Mouse (Mus musculus): ENCODE data around the gene Ifitm10. TPM values are rescaled to one million over a fixed set of nuclear protein-coding genes. Genes with fewer than 3 reads are reported as not detected.

Gene Ifitm10
- polyA plus RNA-seq, 1 experiment from 2014 or later, result 2.2 TPM

- Histone ChIP-seq H3K27ac (ENCODE audit: low read depth) (peak overlapping the region; percentile 84), H3K4me1 (ENCODE audit: insufficient read depth) (peaks cover 56% of the 10 kb centered on the region), H3K4me2 (ENCODE audit: low read depth, low read length) (no peak overlapping the region), H3K9ac (replicated peaks) (no peak overlapping the region), H3K4me3 (ENCODE audit: low read depth, low read length) (no peak overlapping the region), H3K27me3 (ENCODE audit: insufficient read depth, low read length) (no peaks in the 10 kb centered on the region), H3K36me3 (replicated peaks; ENCODE audit: insufficient read depth, low read length) (no peaks in the 10 kb centered on the region), H3K9me3 (ENCODE audit: low read length) (no peaks in the 10 kb centered on the region)
- WGBS (ENCODE audit: insufficient replicate concordance), result 40% methylated on average over 6 of the region's 6 CpGs
- ATAC-seq, result no peak
- TF ChIP-seq CTCF (IDR thresholded peaks at IDR 0.05; ENCODE audit: low read depth), result no peak
- TF ChIP-seq EP300 (IDR thresholded peaks at IDR 0.05; ENCODE audit: low read depth), result no peak
- DNase-seq, result no peak
Measured at GRCm38 (mm10) chr7:142394261-142395190, 21.0 kb upstream of the Ifitm10 start.

GRCm38 (mm10) chr7:142393191-142393590 is 19.6 kb upstream of the Ifitm10 start:
- WGBS (ENCODE audit: insufficient replicate concordance), result 16% methylated on average over 4 of the region's 4 CpGs
- TF ChIP-seq CTCF (IDR thresholded peaks at IDR 0.05; ENCODE audit: low read depth) (no peak), EP300 (IDR thresholded peaks at IDR 0.05; ENCODE audit: low read depth) (peak; percentile 74)
- Histone ChIP-seq H3K36me3 (replicated peaks; ENCODE audit: insufficient read depth, low read length) (no peaks in the 10 kb centered on the region), H3K9ac (replicated peaks) (no peak overlapping the region; the same call in 1 of the 2 replicates), H3K4me2 (ENCODE audit: low read depth, low read length) (peak overlapping the region; percentile 48), H3K27ac (ENCODE audit: low read depth) (peak overlapping the region; percentile 84), H3K9me3 (ENCODE audit: low read length) (no peaks in the 10 kb centered on the region), H3K4me3 (ENCODE audit: low read depth, low read length) (no peak overlapping the region), H3K4me1 (ENCODE audit: insufficient read depth) (peaks cover 55% of the 10 kb centered on the region), H3K27me3 (ENCODE audit: insufficient read depth, low read length) (no peaks in the 10 kb centered on the region)
- peak; percentile 84 for DNase-seq
- peak; percentile 83 for ATAC-seq

DNA sequence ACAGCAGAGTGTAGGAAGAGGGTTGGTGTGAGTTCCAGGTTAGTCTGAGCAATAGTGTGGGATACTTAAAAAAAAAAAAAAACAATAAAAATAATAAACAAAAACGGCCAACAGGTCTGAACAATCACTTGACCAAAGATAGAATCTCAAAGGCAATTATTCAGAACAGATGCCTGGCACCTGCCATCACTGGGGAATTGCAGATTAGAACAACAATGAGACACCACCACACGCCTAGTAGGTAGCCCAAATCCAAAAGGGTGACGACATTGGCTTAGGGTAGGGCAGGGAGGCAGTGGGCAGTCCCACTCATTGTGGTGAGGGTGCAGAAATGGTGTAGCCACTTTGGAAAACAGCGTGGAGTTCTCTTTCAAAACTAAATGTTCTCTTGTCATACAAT is 18.1 kb upstream of the Ifitm10 start:
- no peaks in the 10 kb centered on the region for H3K27me3 ChIP-seq (ENCODE audit: insufficient read depth, low read length)
- H3K4me2 ChIP-seq (ENCODE audit: low read depth, low read length), result peak overlapping the region; percentile 10
- 74% methylated on average over 4 of the region's 4 CpGs for WGBS (ENCODE audit: insufficient replicate concordance)
- no peaks in the 10 kb centered on the region for H3K9me3 ChIP-seq (ENCODE audit: low read length)
- H3K27ac ChIP-seq (ENCODE audit: low read depth), result peak overlapping the region; percentile 84
- no peak overlapping the region for H3K4me3 ChIP-seq (ENCODE audit: low read depth, low read length)
- no peak for ATAC-seq
- DNase-seq, result no peak
- TF ChIP-seq EP300 (IDR thresholded peaks at IDR 0.05; ENCODE audit: low read depth) (no peak), CTCF (IDR thresholded peaks at IDR 0.05; ENCODE audit: low read depth) (no peak)
- 0 out of 2 replicates have a peak, but pooled peaks cover 1% of the 10 kb centered on the region for H3K36me3 ChIP-seq (replicated peaks; ENCODE audit: insufficient read depth, low read length)
- H3K9ac ChIP-seq (replicated peaks), result no peak overlapping the region
- peaks cover 50% of the 10 kb centered on the region for H3K4me1 ChIP-seq (ENCODE audit: insufficient read depth)

GRCm38 (mm10) chr7:142391108-142391507 is 17.6 kb upstream of the Ifitm10 start:
- WGBS (ENCODE audit: insufficient replicate concordance), result 56% methylated on average over 3 of the region's 3 CpGs
- Histone ChIP-seq H3K27me3 (ENCODE audit: insufficient read depth, low read length) (no peaks in the 10 kb centered on the region), H3K9ac (replicated peaks) (no peak overlapping the region), H3K9me3 (ENCODE audit: low read length) (no peaks in the 10 kb centered on the region), H3K36me3 (replicated peaks; ENCODE audit: insufficient read depth, low read length) (0 out of 2 replicates have a peak, but pooled peaks cover 2% of the 10 kb centered on the region), H3K4me2 (ENCODE audit: low read depth, low read length) (peak overlapping the region; percentile 10), H3K4me1 (ENCODE audit: insufficient read depth) (peaks cover 53% of the 10 kb centered on the region), H3K27ac (ENCODE audit: low read depth) (peak overlapping the region; percentile 74), H3K4me3 (ENCODE audit: low read depth, low read length) (no peak overlapping the region)
- DNase-seq (no peak), ATAC-seq (no peak)
- no peak for TF ChIP-seq CTCF (IDR thresholded peaks at IDR 0.05; ENCODE audit: low read depth)
- TF ChIP-seq EP300 (IDR thresholded peaks at IDR 0.05; ENCODE audit: low read depth), result no peak

DNA sequence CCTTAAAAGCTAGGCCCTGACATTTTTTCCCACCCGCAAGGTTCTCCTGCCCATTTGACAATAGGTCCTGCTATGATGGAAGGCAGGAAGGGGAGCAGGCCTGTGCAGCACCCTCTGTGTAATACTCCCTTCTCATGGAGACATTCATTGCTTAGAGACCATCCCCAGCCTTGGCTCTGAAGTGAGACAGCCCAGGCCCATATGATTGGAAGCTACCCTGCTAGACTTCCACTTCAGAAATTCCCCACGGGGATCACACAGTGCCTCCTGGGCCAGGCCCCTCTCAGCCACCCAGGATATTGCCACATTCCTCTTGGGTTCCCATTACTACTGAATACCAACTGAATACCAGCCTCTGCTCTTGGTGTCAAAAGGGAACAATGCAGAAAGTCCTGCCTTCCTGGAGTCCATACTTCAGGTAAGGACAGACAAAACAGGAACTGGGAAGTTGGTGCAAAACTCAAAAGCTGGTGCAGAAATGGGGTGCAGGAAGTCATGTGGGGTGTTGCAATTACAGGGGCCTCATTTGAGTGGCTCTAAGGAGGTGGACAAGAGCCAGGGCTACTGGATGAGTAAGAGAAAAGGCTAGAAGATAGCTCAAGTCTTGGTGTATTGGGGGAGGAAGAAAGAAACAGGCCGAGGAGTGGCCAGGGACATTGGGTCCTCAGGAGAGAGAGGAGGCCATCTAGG is 16.6 kb upstream of the Ifitm10 start:
- H3K27ac ChIP-seq (ENCODE audit: low read depth), result peak overlapping the region; percentile 74
- DNase-seq (no peak), ATAC-seq (no peak)
- H3K27me3 ChIP-seq (ENCODE audit: insufficient read depth, low read length), result no peaks in the 10 kb centered on the region
- peaks cover 11% of the 10 kb centered on the region for H3K36me3 ChIP-seq (replicated peaks; ENCODE audit: insufficient read depth, low read length)
- H3K4me3 ChIP-seq (ENCODE audit: low read depth, low read length), result no peak overlapping the region
- no peak for TF ChIP-seq CTCF (IDR thresholded peaks at IDR 0.05; ENCODE audit: low read depth)
- TF ChIP-seq EP300 (IDR thresholded peaks at IDR 0.05; ENCODE audit: low read depth), result no peak
- peaks cover 60% of the 10 kb centered on the region for H3K4me1 ChIP-seq (ENCODE audit: insufficient read depth)
- no peaks in the 10 kb centered on the region for H3K9me3 ChIP-seq (ENCODE audit: low read length)
- H3K9ac ChIP-seq (replicated peaks), result no peak overlapping the region
- 74% methylated on average over 3 of the region's 3 CpGs for WGBS (ENCODE audit: insufficient replicate concordance)
- H3K4me2 ChIP-seq (ENCODE audit: low read depth, low read length), result peak overlapping the region; percentile 10

GRCm38 (mm10) chr7:142388740-142389139 is 15.2 kb upstream of the Ifitm10 start:
- no peaks in the 10 kb centered on the region for H3K9me3 ChIP-seq (ENCODE audit: low read length)
- 87% methylated on average over 2 of the region's 2 CpGs for WGBS (ENCODE audit: insufficient replicate concordance)
- ATAC-seq (no peak), DNase-seq (no peak)
- H3K4me2 ChIP-seq (ENCODE audit: low read depth, low read length), result no peak overlapping the region
- H3K4me3 ChIP-seq (ENCODE audit: low read depth, low read length), result no peak overlapping the region
- peaks cover 57% of the 10 kb centered on the region for H3K4me1 ChIP-seq (ENCODE audit: insufficient read depth)
- H3K36me3 ChIP-seq (replicated peaks; ENCODE audit: insufficient read depth, low read length), result peaks cover 25% of the 10 kb centered on the region
- no peaks in the 10 kb centered on the region for H3K27me3 ChIP-seq (ENCODE audit: insufficient read depth, low read length)
- no peak overlapping the region for H3K9ac ChIP-seq (replicated peaks)
- TF ChIP-seq EP300 (IDR thresholded peaks at IDR 0.05; ENCODE audit: low read depth) (no peak), CTCF (IDR thresholded peaks at IDR 0.05; ENCODE audit: low read depth) (no peak)
- peak overlapping the region; percentile 87; the same call in 1 of the 2 replicates for H3K27ac ChIP-seq (ENCODE audit: low read depth)
